Mouse (Mus musculus) retina, postnatal 1 day (tissue): ENCODE measurements around the gene Gm10320.

Experiments
- DNase-seq: peaks from one replicate; pipeline ENCODE4 v3.0.0-alpha.2; 2012

The Gm10320 gene

DNA sequence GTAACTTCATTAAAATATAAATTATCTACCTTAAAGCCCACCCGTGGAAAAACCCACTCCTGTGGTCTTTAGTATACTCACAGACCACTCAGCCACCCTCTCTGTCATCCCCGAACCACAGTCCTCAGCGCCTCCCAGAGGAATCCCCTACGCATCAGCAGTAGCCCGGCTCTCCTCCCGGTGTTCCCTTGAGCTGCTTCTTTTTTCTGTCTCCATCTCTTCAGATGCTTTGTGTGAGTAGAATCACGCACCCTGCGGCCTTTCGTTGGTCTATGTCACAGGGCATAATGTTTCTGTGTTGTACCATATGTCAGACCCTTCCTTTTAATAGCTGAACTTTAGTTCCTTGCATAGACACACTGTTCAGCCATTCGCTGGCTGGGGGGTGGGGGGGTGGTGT is 36.2 kb downstream of the Gm10320 start:
- DNase-seq = no peak

DNA sequence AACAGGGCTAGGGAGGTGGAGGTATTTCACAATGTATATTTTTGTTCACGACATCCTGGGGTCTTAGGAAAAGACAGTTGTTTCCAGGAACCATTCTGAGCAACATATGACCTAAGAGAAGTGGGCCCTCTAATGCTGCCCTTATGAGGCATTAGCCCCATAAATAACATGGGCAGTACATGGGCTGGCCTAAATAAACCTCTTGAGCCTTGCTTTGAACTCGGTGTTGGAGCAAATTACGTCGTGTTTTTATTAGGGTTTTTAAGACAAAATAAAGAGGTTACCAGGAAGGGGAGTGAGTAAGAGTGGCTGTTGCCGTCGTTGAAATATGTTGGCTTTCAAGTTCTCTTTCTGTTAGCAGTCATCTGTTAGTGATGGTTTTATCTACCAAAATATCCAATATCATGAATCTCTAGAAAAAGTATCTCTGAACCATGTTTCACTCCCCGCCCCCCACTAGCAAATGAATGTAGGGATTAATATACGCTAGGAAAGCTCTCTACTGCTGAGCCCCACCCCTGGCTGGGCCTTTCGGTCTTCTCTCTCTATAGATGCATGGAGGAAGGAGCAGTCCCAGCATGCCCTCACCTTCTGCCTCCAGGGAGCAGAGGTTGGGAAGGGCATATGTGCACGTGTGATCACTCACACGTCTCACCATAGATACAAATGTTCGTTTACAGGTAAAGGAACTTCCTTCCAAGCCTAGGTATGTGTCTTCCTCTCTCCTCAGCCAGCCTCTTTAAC is 37.4 kb downstream of the Gm10320 start:
- no peak for DNase-seq

DNA sequence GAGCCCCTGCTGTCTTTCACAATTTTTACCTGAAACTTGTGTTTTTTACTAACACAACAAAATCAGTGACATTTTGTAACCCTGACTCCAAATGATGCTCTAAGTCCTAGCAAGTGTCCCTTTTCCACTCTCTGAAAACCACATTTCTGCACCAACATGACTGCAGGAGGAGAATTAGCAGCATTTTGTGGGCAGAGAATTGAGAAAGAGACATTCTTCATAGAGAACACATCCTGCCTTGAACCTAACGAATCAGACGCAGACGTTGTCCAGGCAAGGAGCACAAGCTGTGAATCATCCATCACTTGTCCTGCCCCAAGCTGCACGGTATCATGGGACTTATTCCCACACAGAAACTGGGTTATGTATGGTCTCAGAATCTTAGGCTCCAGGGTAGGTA is 38.7 kb downstream of the Gm10320 start:
- DNase-seq = no peak

DNA sequence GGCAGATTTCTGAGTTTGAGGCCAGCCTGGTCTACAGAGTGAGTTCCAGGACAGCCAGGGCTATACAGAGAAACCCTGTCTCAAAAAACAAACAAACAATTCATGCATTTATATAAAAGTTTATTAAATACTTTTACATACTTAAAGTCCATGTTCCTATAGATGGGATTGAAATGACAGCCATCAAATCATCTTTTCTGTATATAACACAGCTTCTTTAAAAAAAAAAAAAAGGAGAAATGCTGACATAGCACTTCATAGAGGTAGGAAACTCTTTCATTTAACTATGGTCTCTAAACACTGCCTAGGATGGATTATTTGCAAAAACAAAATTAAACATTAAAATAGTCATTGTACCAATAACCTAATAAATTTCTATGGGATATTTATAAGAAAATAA is 43.1 kb downstream of the Gm10320 start:
- no peak for DNase-seq

DNA sequence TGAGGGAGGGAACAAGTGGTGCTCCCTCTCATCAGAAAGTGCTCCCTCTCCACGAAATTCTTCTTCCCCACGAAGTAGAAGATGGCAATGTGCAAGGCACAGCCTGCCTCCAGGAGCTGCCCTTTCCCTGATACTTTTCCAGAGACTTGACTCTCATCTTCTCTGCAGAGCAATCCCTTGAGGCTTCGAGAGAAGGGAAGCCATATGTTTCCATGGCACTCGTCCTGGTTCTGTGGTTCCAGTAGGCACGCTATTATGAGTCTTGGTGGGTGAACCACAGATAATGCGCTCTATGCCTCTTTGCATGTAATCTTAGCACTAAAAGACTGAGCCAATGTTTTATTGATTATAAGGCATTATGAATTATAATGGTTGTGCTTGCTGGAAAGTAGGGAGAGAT is 44.1 kb downstream of the Gm10320 start:
- no peak for DNase-seq

DNA sequence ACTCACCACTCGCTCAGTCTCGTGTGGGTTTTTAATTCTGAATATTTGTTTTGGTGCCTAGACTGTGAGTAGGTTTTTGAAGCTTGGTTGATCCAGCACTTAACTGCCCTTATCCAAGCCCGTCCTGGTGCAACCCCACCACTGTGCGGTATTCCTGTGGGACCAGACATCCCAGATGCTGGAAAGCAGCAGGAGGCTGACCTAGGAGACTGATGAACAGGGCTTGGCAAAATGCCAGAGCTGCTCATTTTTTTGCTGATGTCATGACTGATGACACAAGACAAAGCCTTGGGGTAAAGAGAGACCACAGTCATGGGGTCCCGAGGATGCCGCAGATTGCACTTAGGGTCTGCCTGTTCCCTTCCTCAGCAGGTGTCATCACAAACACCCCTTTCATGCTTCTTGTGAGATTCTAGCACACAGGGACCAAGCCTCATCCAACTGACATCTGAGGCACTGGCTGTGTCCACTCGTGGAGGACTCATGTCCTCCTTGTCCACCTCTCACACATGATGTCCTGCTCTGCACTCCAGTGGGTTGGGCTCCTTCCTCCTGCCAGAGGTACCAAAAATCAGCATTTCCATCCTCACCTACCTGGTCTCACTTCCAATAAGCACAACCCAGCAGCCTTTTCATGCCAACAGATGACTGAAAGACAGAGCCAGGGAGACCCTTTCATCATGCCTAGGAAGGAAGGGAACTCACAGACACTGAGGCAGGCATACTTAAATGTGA is 46.2 kb downstream of the Gm10320 start:
- DNase-seq = no peak

DNA sequence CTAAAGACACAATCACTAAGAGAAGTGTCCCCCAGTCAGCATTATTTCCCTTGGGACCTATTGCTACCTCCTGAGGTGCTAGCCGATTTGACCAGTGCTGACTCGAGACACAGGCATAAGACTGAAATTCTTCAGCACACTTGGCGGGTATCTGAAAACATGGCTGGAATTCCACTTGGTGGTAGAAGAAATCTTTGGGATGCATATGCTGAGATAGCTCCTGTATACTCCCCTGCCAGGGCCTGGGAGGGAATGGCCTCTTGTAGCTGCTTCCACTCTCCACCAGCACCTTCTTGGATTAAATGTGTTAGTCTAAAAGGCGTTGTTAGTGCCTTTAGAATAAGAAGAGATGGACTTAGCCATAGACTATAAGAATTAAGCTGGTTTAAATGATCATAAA is 50.8 kb downstream of the Gm10320 start:
- DNase-seq = no peak

DNA sequence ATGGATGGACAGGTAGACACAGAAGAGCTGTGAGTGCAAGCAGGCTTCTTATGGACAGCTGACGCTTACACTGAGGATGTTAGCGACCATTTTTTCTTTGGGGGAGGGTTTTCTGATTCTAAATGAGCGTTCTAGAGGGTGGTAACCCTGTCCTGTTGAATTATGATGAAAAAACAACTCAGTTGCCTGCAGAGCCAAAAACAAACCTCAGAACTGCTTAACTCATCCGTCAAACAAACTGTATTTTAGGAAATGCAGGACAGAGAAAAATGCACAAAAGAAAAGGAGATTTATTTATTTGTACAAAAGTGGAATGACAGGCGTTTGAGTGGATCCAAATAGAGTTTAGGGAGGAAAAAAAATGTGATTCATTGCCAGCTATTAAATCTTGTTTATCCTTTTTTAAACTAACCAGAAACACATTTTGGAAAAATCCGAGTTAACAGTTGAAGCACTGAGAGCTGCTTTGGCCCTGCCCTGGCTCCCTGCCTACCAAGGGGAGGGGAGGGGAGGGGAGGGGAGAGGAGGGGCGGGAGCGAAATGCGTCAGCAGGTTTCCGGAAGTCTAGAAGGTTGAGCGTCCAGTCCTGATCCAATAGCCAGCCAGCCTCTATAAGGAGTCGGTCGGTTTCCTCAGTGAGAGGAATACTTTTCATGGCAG is 51.4 kb downstream of the Gm10320 start:
- no peak for DNase-seq
